Mouse (Mus musculus): Measurements from ENCODE around the gene Bbx. TPM values are rescaled to one million over a fixed set of nuclear protein-coding genes. Genes with fewer than 3 reads are reported as not detected.

Bbx gene
- polyA plus RNA-seq, 1 experiment from 2014 or later = 37.5 TPM

GRCm38 (mm10) chr16:50254522-50255159 lies 177.5 kb downstream of the Bbx start:
- Histone ChIP-seq H3K27me3 (ENCODE audit: control insufficient read depth, insufficient read depth, low read length) (no peaks in the 10 kb centered on the region), H3K4me1 (ENCODE audit: control insufficient read depth, insufficient read depth, low read length) (no peaks in the 10 kb centered on the region), H3K27ac (replicated peaks; ENCODE audit: low read depth, low read length) (no peak overlapping the region), H3K9ac (ENCODE audit: low read length) (no peak overlapping the region), H3K4me3 (ENCODE audit: low read depth, low read length) (no peak overlapping the region), H3K4me2 (ENCODE audit: low read depth, severe bottlenecking) (no peak overlapping the region), H3K9me3 (ENCODE audit: control insufficient read depth, low read length) (no peaks in the 10 kb centered on the region), H3K36me3 (ENCODE audit: control insufficient read depth, insufficient read depth, low read length) (no peaks in the 10 kb centered on the region)
- DNase-seq (ENCODE audit: low spot score) = no peak
- WGBS = 87% methylated on average over 5 of the region's 5 CpGs
- ATAC-seq (ENCODE audit: insufficient number of reproducible peaks, low FRiP score, low TSS enrichment, low read depth) = no peak

GRCm38 (mm10) chr16:50251417-50251975 lies 180.7 kb downstream of the Bbx start:
- Histone ChIP-seq H3K27me3 (ENCODE audit: control insufficient read depth, insufficient read depth, low read length) (no peaks in the 10 kb centered on the region), H3K4me1 (ENCODE audit: control insufficient read depth, insufficient read depth, low read length) (no peaks in the 10 kb centered on the region), H3K4me2 (ENCODE audit: low read depth, severe bottlenecking) (no peak overlapping the region), H3K9ac (ENCODE audit: low read length) (no peak overlapping the region), H3K36me3 (ENCODE audit: control insufficient read depth, insufficient read depth, low read length) (no peaks in the 10 kb centered on the region), H3K9me3 (ENCODE audit: control insufficient read depth, low read length) (no peaks in the 10 kb centered on the region), H3K27ac (replicated peaks; ENCODE audit: low read depth, low read length) (no peak overlapping the region), H3K4me3 (ENCODE audit: low read depth, low read length) (no peak overlapping the region)
- WGBS = 91% methylated on average over 6 of the region's 6 CpGs
- DNase-seq (ENCODE audit: low spot score) = no peak
- no peak for ATAC-seq (ENCODE audit: insufficient number of reproducible peaks, low FRiP score, low TSS enrichment, low read depth)

- Histone ChIP-seq H3K9ac (ENCODE audit: low read length) (no peak overlapping the region), H3K36me3 (ENCODE audit: control insufficient read depth, insufficient read depth, low read length) (no peaks in the 10 kb centered on the region), H3K4me2 (ENCODE audit: low read depth, severe bottlenecking) (no peak overlapping the region), H3K4me3 (ENCODE audit: low read depth, low read length) (no peak overlapping the region), H3K4me1 (ENCODE audit: control insufficient read depth, insufficient read depth, low read length) (no peaks in the 10 kb centered on the region), H3K9me3 (ENCODE audit: control insufficient read depth, low read length) (no peaks in the 10 kb centered on the region), H3K27ac (replicated peaks; ENCODE audit: low read depth, low read length) (no peak overlapping the region), H3K27me3 (ENCODE audit: control insufficient read depth, insufficient read depth, low read length) (no peaks in the 10 kb centered on the region)
- WGBS = 91% methylated on average over 5 of the region's 5 CpGs
- ATAC-seq (ENCODE audit: insufficient number of reproducible peaks, low FRiP score, low TSS enrichment, low read depth) (no peak), DNase-seq (ENCODE audit: low spot score) (no peak)
These were observed 181.7 kb downstream of the Bbx start for GRCm38 (mm10) chr16:50250469-50250868.

- WGBS = 93% methylated on average over 3 of the region's 3 CpGs
- H3K4me1 ChIP-seq (ENCODE audit: control insufficient read depth, insufficient read depth, low read length) = no peaks in the 10 kb centered on the region
- H3K4me2 ChIP-seq (ENCODE audit: low read depth, severe bottlenecking) = no peak overlapping the region
- no peak for DNase-seq (ENCODE audit: low spot score)
- no peak for ATAC-seq (ENCODE audit: insufficient number of reproducible peaks, low FRiP score, low TSS enrichment, low read depth)
- no peaks in the 10 kb centered on the region for H3K9me3 ChIP-seq (ENCODE audit: control insufficient read depth, low read length)
- no peaks in the 10 kb centered on the region for H3K27me3 ChIP-seq (ENCODE audit: control insufficient read depth, insufficient read depth, low read length)
- no peak overlapping the region for H3K9ac ChIP-seq (ENCODE audit: low read length)
- no peak overlapping the region for H3K27ac ChIP-seq (replicated peaks; ENCODE audit: low read depth, low read length)
- no peak overlapping the region for H3K4me3 ChIP-seq (ENCODE audit: low read depth, low read length)
- no peaks in the 10 kb centered on the region for H3K36me3 ChIP-seq (ENCODE audit: control insufficient read depth, insufficient read depth, low read length)
These were observed 183.2 kb downstream of the Bbx start for GRCm38 (mm10) chr16:50249036-50249435.

- no peaks in the 10 kb centered on the region for H3K36me3 ChIP-seq (ENCODE audit: control insufficient read depth, insufficient read depth, low read length)
- H3K4me1 ChIP-seq (ENCODE audit: control insufficient read depth, insufficient read depth, low read length) = no peaks in the 10 kb centered on the region
- no peaks in the 10 kb centered on the region for H3K9me3 ChIP-seq (ENCODE audit: control insufficient read depth, low read length)
- H3K9ac ChIP-seq (ENCODE audit: low read length) = no peak overlapping the region
- H3K4me3 ChIP-seq (ENCODE audit: low read depth, low read length) = no peak overlapping the region
- no peak for ATAC-seq (ENCODE audit: insufficient number of reproducible peaks, low FRiP score, low TSS enrichment, low read depth)
- 87% methylated on average over 4 of the region's 4 CpGs for WGBS
- H3K27ac ChIP-seq (replicated peaks; ENCODE audit: low read depth, low read length) = no peak overlapping the region
- H3K27me3 ChIP-seq (ENCODE audit: control insufficient read depth, insufficient read depth, low read length) = no peaks in the 10 kb centered on the region
- no peak overlapping the region for H3K4me2 ChIP-seq (ENCODE audit: low read depth, severe bottlenecking)
- no peak for DNase-seq (ENCODE audit: low spot score)
These were observed 189.7 kb downstream of the Bbx start for GRCm38 (mm10) chr16:50242444-50242843.

GRCm38 (mm10) chr16:50241604-50242003 lies 190.6 kb downstream of the Bbx start:
- DNase-seq (ENCODE audit: low spot score) (no peak), ATAC-seq (ENCODE audit: insufficient number of reproducible peaks, low FRiP score, low TSS enrichment, low read depth) (no peak)
- H3K4me1 ChIP-seq (ENCODE audit: control insufficient read depth, insufficient read depth, low read length) = no peaks in the 10 kb centered on the region
- H3K27me3 ChIP-seq (ENCODE audit: control insufficient read depth, insufficient read depth, low read length) = no peaks in the 10 kb centered on the region
- WGBS = 90% methylated on average over 3 of the region's 3 CpGs
- H3K36me3 ChIP-seq (ENCODE audit: control insufficient read depth, insufficient read depth, low read length) = no peaks in the 10 kb centered on the region
- no peak overlapping the region for H3K9ac ChIP-seq (ENCODE audit: low read length)
- H3K4me3 ChIP-seq (ENCODE audit: low read depth, low read length) = no peak overlapping the region
- H3K9me3 ChIP-seq (ENCODE audit: control insufficient read depth, low read length) = no peaks in the 10 kb centered on the region
- no peak overlapping the region for H3K4me2 ChIP-seq (ENCODE audit: low read depth, severe bottlenecking)
- H3K27ac ChIP-seq (replicated peaks; ENCODE audit: low read depth, low read length) = no peak overlapping the region

GRCm38 (mm10) chr16:50235231-50235630 lies 197.0 kb downstream of the Bbx start:
- H3K9me3 ChIP-seq (ENCODE audit: control insufficient read depth, low read length) = no peaks in the 10 kb centered on the region
- WGBS = 76% methylated on average over 3 of the region's 3 CpGs
- H3K4me2 ChIP-seq (ENCODE audit: low read depth, severe bottlenecking) = no peak overlapping the region
- no peak for ATAC-seq (ENCODE audit: insufficient number of reproducible peaks, low FRiP score, low TSS enrichment, low read depth)
- no peaks in the 10 kb centered on the region for H3K27me3 ChIP-seq (ENCODE audit: control insufficient read depth, insufficient read depth, low read length)
- H3K4me3 ChIP-seq (ENCODE audit: low read depth, low read length) = no peak overlapping the region
- no peak for DNase-seq (ENCODE audit: low spot score)
- no peaks in the 10 kb centered on the region for H3K4me1 ChIP-seq (ENCODE audit: control insufficient read depth, insufficient read depth, low read length)
- H3K36me3 ChIP-seq (ENCODE audit: control insufficient read depth, insufficient read depth, low read length) = no peaks in the 10 kb centered on the region
- no peak overlapping the region for H3K9ac ChIP-seq (ENCODE audit: low read length)
- no peak overlapping the region for H3K27ac ChIP-seq (replicated peaks; ENCODE audit: low read depth, low read length)

- no peak for DNase-seq (ENCODE audit: low spot score)
- WGBS = 93% methylated on average over 2 of the region's 2 CpGs
- Histone ChIP-seq H3K9me3 (ENCODE audit: control insufficient read depth, low read length) (no peaks in the 10 kb centered on the region), H3K27me3 (ENCODE audit: control insufficient read depth, insufficient read depth, low read length) (no peaks in the 10 kb centered on the region), H3K9ac (ENCODE audit: low read length) (no peak overlapping the region), H3K4me1 (ENCODE audit: control insufficient read depth, insufficient read depth, low read length) (no peaks in the 10 kb centered on the region), H3K36me3 (ENCODE audit: control insufficient read depth, insufficient read depth, low read length) (no peaks in the 10 kb centered on the region), H3K27ac (replicated peaks; ENCODE audit: low read depth, low read length) (no peak overlapping the region), H3K4me2 (ENCODE audit: low read depth, severe bottlenecking) (no peak overlapping the region), H3K4me3 (ENCODE audit: low read depth, low read length) (no peak overlapping the region)
- ATAC-seq (ENCODE audit: insufficient number of reproducible peaks, low FRiP score, low TSS enrichment, low read depth) = no peak
These were observed 201.6 kb downstream of the Bbx start for GRCm38 (mm10) chr16:50230624-50231023.

GRCm38 (mm10) chr16:50228833-50229232 lies 203.4 kb downstream of the Bbx start:
- H3K4me3 ChIP-seq (ENCODE audit: low read depth, low read length) = no peak overlapping the region
- no peaks in the 10 kb centered on the region for H3K4me1 ChIP-seq (ENCODE audit: control insufficient read depth, insufficient read depth, low read length)
- WGBS = 87% methylated on average over 1 of the region's 1 CpGs
- DNase-seq (ENCODE audit: low spot score) (no peak), ATAC-seq (ENCODE audit: insufficient number of reproducible peaks, low FRiP score, low TSS enrichment, low read depth) (no peak)
- H3K9ac ChIP-seq (ENCODE audit: low read length) = no peak overlapping the region
- no peaks in the 10 kb centered on the region for H3K27me3 ChIP-seq (ENCODE audit: control insufficient read depth, insufficient read depth, low read length)
- no peak overlapping the region for H3K27ac ChIP-seq (replicated peaks; ENCODE audit: low read depth, low read length)
- no peaks in the 10 kb centered on the region for H3K36me3 ChIP-seq (ENCODE audit: control insufficient read depth, insufficient read depth, low read length)
- H3K9me3 ChIP-seq (ENCODE audit: control insufficient read depth, low read length) = no peaks in the 10 kb centered on the region
- H3K4me2 ChIP-seq (ENCODE audit: low read depth, severe bottlenecking) = no peak overlapping the region
